Mouse (Mus musculus) embryo, embryonic 10.5 days (tissue): ENCODE measurements around the gene Nsun3.
"Not testable (repeated sequence)": the region's sequence is repeated elsewhere in the genome, so short reads cannot be mapped to it uniquely, and the experiment has no call there.

Experiments
- DNase-seq: peaks from one replicate; pipeline ENCODE4 v3.0.0-alpha.2; 2015; ENCODE audit warnings: low spot score

Gene Nsun3

GRCm38 (mm10) chr16:62753079-62753478 is 33.5 kb downstream of the Nsun3 start:
- no peak for DNase-seq

GRCm38 (mm10) chr16:62745875-62746274 is 40.7 kb downstream of the Nsun3 start:
- no peak for DNase-seq

GRCm38 (mm10) chr16:62734359-62734758 is 52.3 kb downstream of the Nsun3 start:
- no peak for DNase-seq

- DNase-seq, result no peak
Measured at GRCm38 (mm10) chr16:62730291-62730690, 56.3 kb downstream of the Nsun3 start.

- no peak for DNase-seq
Measured at GRCm38 (mm10) chr16:62729846-62730245, 56.8 kb downstream of the Nsun3 start.

GRCm38 (mm10) chr16:62718255-62718654 is 68.4 kb downstream of the Nsun3 start:
- DNase-seq, result not testable (repeated sequence)

- no peak for DNase-seq
Measured at GRCm38 (mm10) chr16:62690436-62690835, 96.2 kb downstream of the Nsun3 start.

GRCm38 (mm10) chr16:62686073-62686472 is 100.5 kb downstream of the Nsun3 start:
- no peak for DNase-seq

- no peak for DNase-seq
Measured at GRCm38 (mm10) chr16:62685494-62685893, 101.1 kb downstream of the Nsun3 start.
